Mouse (Mus musculus) liver, embryonic 14.5 days (tissue): ENCODE results near the gene Cenpo.

ENCODE experiments used
- CTCF ChIP-seq: IDR thresholded peaks from 2 replicates; pipeline ENCODE4 v1.5.1; 2016; ENCODE audit warnings: antibody characterized with exemption, low read depth, control low read depth
- EP300 ChIP-seq: IDR thresholded peaks from 2 replicates; pipeline ENCODE4 v1.6.1; 2016; ENCODE audit warnings: antibody characterized with exemption, low read depth

- no peak for TF ChIP-seq CTCF
- TF ChIP-seq EP300 = no peak
Measured at GRCm38 (mm10) chr12:4188171-4189059, 45.7 kb downstream of the Cenpo start.
